Mouse (Mus musculus): ENCODE data around the gene Met. TPM values are rescaled to one million over a fixed set of nuclear protein-coding genes. Genes with fewer than 3 reads are reported as not detected.

Met gene
- polyA plus RNA-seq, 1 experiment = 1.6 TPM

DNA sequence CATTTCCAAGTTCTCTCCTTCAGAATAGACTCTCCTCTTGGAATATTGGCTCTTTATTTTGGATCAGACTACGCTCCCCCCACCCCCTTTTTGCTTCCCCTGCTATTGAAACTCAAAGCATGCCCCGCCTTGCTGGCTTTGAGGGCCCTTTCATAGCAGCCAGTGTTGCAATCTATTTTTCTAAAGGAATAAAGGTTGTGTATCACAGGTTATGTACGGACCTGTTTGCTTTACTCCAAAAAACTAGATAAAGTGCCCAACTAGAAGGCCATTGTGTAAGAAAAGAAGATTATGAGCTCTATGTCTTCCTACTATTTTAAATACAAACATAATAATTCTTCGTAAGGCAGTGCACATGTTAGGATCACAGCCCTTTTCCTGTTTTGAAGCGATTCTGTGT, 5.4 kb downstream of the Met start:
- Histone ChIP-seq H3K4me3 (ENCODE audit: control insufficient read depth, insufficient read depth, low read length) (no peak overlapping the region), H3K4me1 (replicated peaks; ENCODE audit: control insufficient read depth, insufficient read depth, low read length) (no peaks in the 10 kb centered on the region), H3K27me3 (ENCODE audit: control insufficient read depth, insufficient read depth, low read length) (no peaks in the 10 kb centered on the region), H3K27ac (ENCODE audit: control insufficient read depth, insufficient read depth, low read length) (no peak overlapping the region), H3K36me3 (ENCODE audit: control insufficient read depth, insufficient read depth, low read length) (no peaks in the 10 kb centered on the region)
- WGBS = 89% methylated on average over 5 of the region's 5 CpGs
- TF ChIP-seq POLR2A (IDR thresholded peaks at IDR 0.05; ENCODE audit: control insufficient read depth, extremely low read depth, insufficient read depth, low read length, poor library complexity) = no peak
- TF ChIP-seq CTCF (IDR thresholded peaks at IDR 0.05; ENCODE audit: borderline replicate concordance, control insufficient read depth, extremely low read depth, insufficient read depth, low read length, poor library complexity) = no peak
- DNase-seq = no peak

GRCm38 (mm10) chr6:17473128-17473527, 9.5 kb downstream of the Met start:
- DNase-seq = no peak
- no peak for TF ChIP-seq CTCF (IDR thresholded peaks at IDR 0.05; ENCODE audit: borderline replicate concordance, control insufficient read depth, extremely low read depth, insufficient read depth, low read length, poor library complexity)
- TF ChIP-seq POLR2A (IDR thresholded peaks at IDR 0.05; ENCODE audit: control insufficient read depth, extremely low read depth, insufficient read depth, low read length, poor library complexity) = no peak
- WGBS = 93% methylated on average over 3 of the region's 3 CpGs
- H3K4me1 ChIP-seq (replicated peaks; ENCODE audit: control insufficient read depth, insufficient read depth, low read length) = no peaks in the 10 kb centered on the region
- no peak overlapping the region for H3K27ac ChIP-seq (ENCODE audit: control insufficient read depth, insufficient read depth, low read length)
- H3K36me3 ChIP-seq (ENCODE audit: control insufficient read depth, insufficient read depth, low read length) = no peaks in the 10 kb centered on the region
- no peaks in the 10 kb centered on the region for H3K27me3 ChIP-seq (ENCODE audit: control insufficient read depth, insufficient read depth, low read length)
- no peak overlapping the region for H3K4me3 ChIP-seq (ENCODE audit: control insufficient read depth, insufficient read depth, low read length)

- H3K27ac ChIP-seq (ENCODE audit: control insufficient read depth, insufficient read depth, low read length) = no peak overlapping the region
These were observed 14.2 kb downstream of the Met start for GRCm38 (mm10) chr6:17477823-17478222.

DNA sequence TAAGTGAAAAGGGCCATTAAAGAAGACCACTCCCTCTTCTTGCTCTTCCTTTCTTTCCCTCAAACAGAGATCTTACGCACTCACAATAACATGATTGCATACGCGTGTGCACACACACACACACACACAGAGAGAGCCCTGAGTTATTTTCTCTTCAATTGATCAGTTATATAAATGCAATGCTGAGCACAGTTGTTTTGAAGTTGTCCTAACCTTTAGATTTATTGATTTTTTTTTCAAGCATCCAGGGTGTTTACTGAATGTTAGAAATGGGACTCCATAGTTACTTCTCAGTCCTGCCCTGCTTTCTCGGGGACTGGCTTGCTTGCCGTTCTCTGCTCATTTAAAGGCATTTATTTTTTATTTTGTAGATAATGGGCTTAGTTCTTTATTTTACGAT, 14.7 kb downstream of the Met start:
- no peaks in the 10 kb centered on the region for H3K27me3 ChIP-seq (ENCODE audit: control insufficient read depth, insufficient read depth, low read length)
- DNase-seq = no peak
- WGBS = 99% methylated on average over 6 of the region's 6 CpGs
- no peak overlapping the region for H3K27ac ChIP-seq (ENCODE audit: control insufficient read depth, insufficient read depth, low read length)
- no peak overlapping the region for H3K4me3 ChIP-seq (ENCODE audit: control insufficient read depth, insufficient read depth, low read length)
- TF ChIP-seq CTCF (IDR thresholded peaks at IDR 0.05; ENCODE audit: borderline replicate concordance, control insufficient read depth, extremely low read depth, insufficient read depth, low read length, poor library complexity) (no peak), POLR2A (IDR thresholded peaks at IDR 0.05; ENCODE audit: control insufficient read depth, extremely low read depth, insufficient read depth, low read length, poor library complexity) (no peak)
- H3K4me1 ChIP-seq (replicated peaks; ENCODE audit: control insufficient read depth, insufficient read depth, low read length) = no peaks in the 10 kb centered on the region
- no peaks in the 10 kb centered on the region for H3K36me3 ChIP-seq (ENCODE audit: control insufficient read depth, insufficient read depth, low read length)

More at GRCm38 (mm10) chr6:17477823-17478222, 14.2 kb downstream of the Met start:
- Histone ChIP-seq H3K4me3 (ENCODE audit: control insufficient read depth, insufficient read depth, low read length) (no peak overlapping the region), H3K4me1 (replicated peaks; ENCODE audit: control insufficient read depth, insufficient read depth, low read length) (no peaks in the 10 kb centered on the region), H3K36me3 (ENCODE audit: control insufficient read depth, insufficient read depth, low read length) (no peaks in the 10 kb centered on the region), H3K27me3 (ENCODE audit: control insufficient read depth, insufficient read depth, low read length) (no peaks in the 10 kb centered on the region)
- TF ChIP-seq POLR2A (IDR thresholded peaks at IDR 0.05; ENCODE audit: control insufficient read depth, extremely low read depth, insufficient read depth, low read length, poor library complexity) (no peak), CTCF (IDR thresholded peaks at IDR 0.05; ENCODE audit: borderline replicate concordance, control insufficient read depth, extremely low read depth, insufficient read depth, low read length, poor library complexity) (no peak)
- no peak for DNase-seq
- WGBS = 91% methylated on average over 1 of the region's 1 CpGs

GRCm38 (mm10) chr6:17478838-17479570, 15.4 kb downstream of the Met start:
- TF ChIP-seq CTCF (IDR thresholded peaks at IDR 0.05; ENCODE audit: borderline replicate concordance, control insufficient read depth, extremely low read depth, insufficient read depth, low read length, poor library complexity) = no peak
- no peak for TF ChIP-seq POLR2A (IDR thresholded peaks at IDR 0.05; ENCODE audit: control insufficient read depth, extremely low read depth, insufficient read depth, low read length, poor library complexity)
- H3K27ac ChIP-seq (ENCODE audit: control insufficient read depth, insufficient read depth, low read length) = no peak overlapping the region
- 91% methylated on average over 10 of the region's 10 CpGs for WGBS
- no peak overlapping the region for H3K4me3 ChIP-seq (ENCODE audit: control insufficient read depth, insufficient read depth, low read length)
- H3K27me3 ChIP-seq (ENCODE audit: control insufficient read depth, insufficient read depth, low read length) = no peaks in the 10 kb centered on the region
- H3K36me3 ChIP-seq (ENCODE audit: control insufficient read depth, insufficient read depth, low read length) = no peaks in the 10 kb centered on the region
- DNase-seq = no peak
- H3K4me1 ChIP-seq (replicated peaks; ENCODE audit: control insufficient read depth, insufficient read depth, low read length) = no peaks in the 10 kb centered on the region

DNA sequence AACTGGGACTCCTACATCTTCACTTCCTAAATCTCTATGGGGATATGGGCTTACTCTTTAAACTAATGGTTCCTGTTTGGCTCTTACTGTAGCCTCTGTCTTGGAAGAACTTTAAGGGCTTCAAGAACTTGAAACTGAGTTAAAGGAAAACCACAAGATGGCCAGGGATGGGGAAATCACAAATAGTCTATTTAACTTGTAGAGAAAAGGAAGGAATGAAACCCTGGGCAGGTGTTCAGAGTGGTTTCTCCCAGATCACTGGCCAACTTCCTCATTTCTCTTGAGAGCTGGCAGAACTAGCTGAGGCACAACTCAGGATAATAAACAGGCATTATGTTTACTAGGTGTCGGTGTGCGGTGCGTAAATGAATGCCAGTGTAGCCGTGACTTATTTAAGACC, 17.5 kb downstream of the Met start:
- no peak overlapping the region for H3K27ac ChIP-seq (ENCODE audit: control insufficient read depth, insufficient read depth, low read length)
- 5% methylated on average over 4 of the region's 4 CpGs for WGBS
- no peaks in the 10 kb centered on the region for H3K27me3 ChIP-seq (ENCODE audit: control insufficient read depth, insufficient read depth, low read length)
- no peaks in the 10 kb centered on the region for H3K4me1 ChIP-seq (replicated peaks; ENCODE audit: control insufficient read depth, insufficient read depth, low read length)
- DNase-seq = no peak
- TF ChIP-seq CTCF (IDR thresholded peaks at IDR 0.05; ENCODE audit: borderline replicate concordance, control insufficient read depth, extremely low read depth, insufficient read depth, low read length, poor library complexity) = no peak
- no peak for TF ChIP-seq POLR2A (IDR thresholded peaks at IDR 0.05; ENCODE audit: control insufficient read depth, extremely low read depth, insufficient read depth, low read length, poor library complexity)
- no peaks in the 10 kb centered on the region for H3K36me3 ChIP-seq (ENCODE audit: control insufficient read depth, insufficient read depth, low read length)
- H3K4me3 ChIP-seq (ENCODE audit: control insufficient read depth, insufficient read depth, low read length) = no peak overlapping the region

All from thymus, adult 2 months (tissue).